Mouse (Mus musculus): ENCODE results near the gene Tagln3.

GRCm38 (mm10) chr16:45714489-45715150, 9.8 kb downstream of the Tagln3 start:
- TF ChIP-seq CTCF (IDR thresholded peaks at IDR 0.05; ENCODE audit: low read depth) (no peak), EP300 (optimal IDR thresholded peaks at IDR 0.05) (no peak)
